Mouse (Mus musculus) heart, adult 8-10 months (tissue): ENCODE data around the gene E130309D02Rik. TPM values are rescaled to one million over a fixed set of nuclear protein-coding genes. Genes with fewer than 3 reads are reported as not detected.

Experiments used
- DNase-seq: peaks from one replicate; pipeline ENCODE4 v3.0.0; 2022; ENCODE audit warnings: low spot score
- total RNA-seq, 4 experiments: library from RNA; stranded (reverse); gene quantifications; 2 replicates each; pipeline ENCODE4 v1.2.4; 2022

Gene E130309D02Rik
- total RNA-seq, 4 experiments from 2014 or later = 13.4 to 20.7 (median 16.7) TPM

DNA sequence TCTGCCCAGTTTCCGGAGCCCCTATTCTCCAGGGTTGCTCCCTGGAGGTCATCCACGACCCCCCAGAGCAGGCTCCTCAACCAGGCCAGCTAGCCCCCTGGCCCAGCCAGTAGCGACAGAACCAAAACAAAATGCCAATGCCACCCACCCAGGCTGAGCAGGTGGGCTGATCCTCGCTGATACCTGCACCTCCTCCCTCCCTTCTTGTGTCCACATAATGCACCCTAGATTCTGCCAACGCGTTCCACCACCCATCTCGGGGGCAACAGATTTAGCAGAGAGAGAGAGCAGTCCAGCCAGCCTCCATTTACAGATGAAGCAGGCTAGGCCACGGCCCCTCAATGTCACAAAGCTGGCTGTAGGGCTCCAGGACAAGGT is 46.2 kb downstream of the E130309D02Rik start:
- DNase-seq = no peak

DNA sequence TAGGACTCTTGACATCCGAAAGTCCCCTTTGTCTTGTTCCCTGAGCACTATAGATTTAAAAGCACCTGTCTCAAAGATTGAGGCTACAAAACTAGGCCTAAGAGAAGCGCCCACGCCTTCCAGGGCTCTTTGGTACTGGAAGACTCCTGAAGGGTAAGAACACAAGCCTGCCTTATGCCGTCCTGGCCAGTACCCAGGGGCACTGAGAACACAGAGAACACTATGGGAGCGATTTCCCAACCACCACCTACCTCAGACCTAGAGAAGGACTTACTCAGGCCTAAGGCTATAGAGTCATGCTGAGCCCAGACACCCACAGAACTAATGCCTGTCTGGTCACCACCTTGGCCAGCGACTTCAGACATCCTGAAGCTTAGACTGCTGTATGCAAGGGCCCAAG is 48.4 kb downstream of the E130309D02Rik start:
- no peak for DNase-seq

DNA sequence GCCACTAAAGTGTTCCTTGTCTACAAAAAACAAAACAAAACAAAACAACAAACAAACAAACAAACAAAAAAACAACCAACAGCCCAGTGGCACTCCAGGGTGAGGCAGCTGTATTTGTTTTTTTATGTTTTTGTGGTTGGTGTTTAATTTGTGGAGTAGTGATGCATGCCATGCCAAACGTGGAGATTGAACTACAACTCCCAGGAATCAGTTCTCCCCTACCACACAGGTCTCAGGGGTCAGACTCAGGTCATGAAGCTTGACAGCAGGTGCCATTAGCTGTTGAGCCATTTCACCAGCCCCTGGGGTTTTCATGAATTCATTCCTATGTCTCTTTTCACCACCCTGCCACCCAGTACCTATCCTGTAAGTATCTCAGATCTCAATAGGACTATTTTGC is 49.8 kb downstream of the E130309D02Rik start:
- no peak for DNase-seq

DNA sequence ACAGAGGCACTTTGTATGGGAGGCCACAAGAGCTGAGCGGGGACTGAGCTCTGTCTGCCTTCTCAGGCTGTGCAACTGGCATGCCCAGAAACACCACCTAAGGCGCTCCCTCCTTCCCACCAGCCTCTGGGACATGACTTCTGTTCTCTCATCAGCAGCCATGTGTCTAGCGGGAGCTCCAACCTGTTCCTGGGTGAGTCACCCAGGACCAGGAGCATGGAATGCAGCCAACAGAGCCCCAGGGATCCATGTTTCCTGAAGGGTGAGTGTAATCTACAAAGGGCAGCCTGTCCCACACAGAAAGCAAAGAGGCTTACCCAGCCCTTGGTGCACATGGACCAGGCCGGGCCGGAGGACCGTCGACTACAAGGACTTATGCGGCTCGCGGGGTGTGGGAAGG is 50.5 kb downstream of the E130309D02Rik start:
- no peak for DNase-seq

- DNase-seq = no peak
These were observed 53.5 kb downstream of the E130309D02Rik start for GRCm38 (mm10) chr5:143261636-143262035.

GRCm38 (mm10) chr5:143255802-143256201 is 59.4 kb downstream of the E130309D02Rik start:
- DNase-seq = no peak

GRCm38 (mm10) chr5:143255131-143255519 is 60.0 kb downstream of the E130309D02Rik start:
- no peak for DNase-seq

DNA sequence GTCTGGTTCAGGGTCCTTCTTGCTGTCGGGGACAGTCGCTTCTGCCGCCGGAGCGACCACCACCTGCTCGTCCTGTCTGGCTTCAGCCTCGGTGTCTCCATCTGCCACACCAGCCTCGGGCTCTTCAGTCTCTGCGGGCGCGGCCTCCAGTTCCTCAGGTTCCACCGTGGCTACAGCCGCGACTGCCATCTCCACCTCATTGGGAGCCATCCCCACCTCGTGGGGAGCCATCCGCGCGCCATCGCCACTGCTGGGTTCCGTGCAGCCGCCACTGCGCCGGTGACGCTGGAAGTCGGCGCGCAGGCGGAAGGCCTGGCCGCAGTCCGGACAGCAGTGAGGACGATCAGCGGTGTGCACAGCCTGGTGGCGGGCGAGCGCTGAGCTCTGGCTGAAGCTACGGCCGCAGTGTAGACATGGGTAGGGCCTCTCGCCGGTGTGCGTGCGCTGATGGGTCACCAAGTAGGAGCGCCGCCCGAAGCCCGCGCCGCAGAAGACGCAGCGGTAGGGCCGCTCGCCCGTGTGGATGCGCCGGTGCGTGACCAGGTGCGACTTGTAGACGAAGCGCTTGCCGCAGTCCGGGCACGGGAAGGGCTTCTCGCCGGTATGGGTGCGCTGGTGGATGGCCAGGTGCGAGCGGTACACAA is 60.6 kb downstream of the E130309D02Rik start:
- DNase-seq = no peak

- no peak for DNase-seq
These were observed 61.2 kb downstream of the E130309D02Rik start for GRCm38 (mm10) chr5:143253881-143254486.

DNA sequence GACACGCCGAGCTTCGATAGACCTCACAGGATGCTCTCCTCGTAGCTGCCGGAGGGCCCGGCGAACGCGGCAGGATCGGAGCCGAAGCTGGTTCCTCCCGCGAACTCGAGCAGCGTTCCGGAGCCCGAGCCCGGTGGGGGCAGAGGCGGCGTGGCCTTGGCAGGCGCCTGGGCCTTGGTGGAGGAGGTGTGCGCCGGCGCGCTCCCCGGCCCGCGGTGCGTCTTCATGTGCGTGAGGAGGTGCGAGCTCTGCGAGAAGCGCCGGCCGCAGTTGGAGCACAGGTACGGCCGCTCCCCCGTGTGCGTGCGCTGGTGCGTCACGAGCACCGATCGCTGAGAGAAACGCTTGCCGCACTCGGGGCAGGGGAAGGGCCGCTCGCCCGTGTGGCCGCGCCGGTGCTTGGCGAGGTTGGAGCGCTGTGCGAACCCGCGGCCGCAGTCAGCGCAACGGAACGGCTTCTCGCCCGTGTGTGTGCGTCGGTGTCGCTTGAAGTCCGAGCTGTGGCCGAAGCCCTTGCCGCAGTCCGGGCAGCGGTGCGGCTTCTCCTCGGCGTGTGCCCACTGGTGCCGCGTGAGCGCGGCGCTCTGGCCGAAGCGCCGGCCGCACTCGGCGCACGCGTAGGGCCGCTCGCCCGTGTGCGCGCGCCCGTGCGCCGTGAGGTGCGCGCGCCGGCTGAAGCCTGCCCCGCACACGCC is 61.8 kb downstream of the E130309D02Rik start:
- no peak for DNase-seq

DNA sequence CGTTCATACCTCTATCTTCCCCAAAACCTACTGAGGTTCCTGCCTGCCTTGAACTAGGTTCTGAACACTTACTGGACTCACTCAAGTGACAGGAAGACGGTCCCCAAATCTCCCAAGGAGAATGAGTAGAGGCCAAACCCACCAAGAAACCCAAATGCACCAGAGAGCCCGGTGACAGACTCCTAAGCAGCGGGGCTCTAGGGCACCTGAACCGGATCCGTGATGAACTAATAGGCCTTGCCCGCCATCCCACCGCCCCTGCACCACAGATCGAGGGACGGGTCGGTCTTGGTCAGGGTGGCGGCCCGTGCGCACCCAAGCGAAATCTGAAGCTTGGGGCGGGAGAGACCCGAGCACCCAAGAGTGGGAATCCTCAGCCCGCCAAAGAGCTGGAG is 62.4 kb downstream of the E130309D02Rik start:
- no peak for DNase-seq

DNA sequence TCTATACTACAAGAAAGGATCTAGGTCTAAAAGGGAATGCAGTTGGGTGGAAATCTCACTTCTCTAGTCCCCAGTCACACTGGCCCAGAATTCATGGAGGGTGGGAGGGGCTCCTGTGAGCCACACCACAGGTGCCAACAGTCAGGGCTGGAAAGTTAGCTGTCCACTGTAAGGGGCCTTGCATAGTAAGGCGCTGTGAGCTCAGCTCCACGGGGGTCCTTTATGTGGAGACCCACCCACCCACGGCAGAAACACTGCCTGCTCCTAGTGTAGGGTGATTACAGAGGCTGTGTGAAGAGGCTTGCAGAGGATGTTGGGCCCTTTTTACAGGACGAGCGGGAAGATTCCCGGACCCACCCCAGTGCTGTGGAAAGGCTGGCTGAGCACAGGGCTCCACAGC is 63.1 kb downstream of the E130309D02Rik start:
- DNase-seq = no peak

Other genes with a start within 250 kb of the E130309D02Rik start
- gene Rnf216, start 202.4 kb downstream of the E130309D02Rik start, total RNA-seq = 10 to 100 TPM; 22.2 to 24.3 (median 24.0) TPM
- gene Olfr718-ps1, start 167.8 kb downstream of the E130309D02Rik start, total RNA-seq = not detected
- gene Rbak, start 134.6 kb downstream of the E130309D02Rik start, total RNA-seq = 1 to 10 TPM; 3.2 to 4.6 (median 4.0) TPM
- gene Spdye4b, start 134.3 kb downstream of the E130309D02Rik start, total RNA-seq = not detected
- gene Spdye4a, start 88.5 kb downstream of the E130309D02Rik start, total RNA-seq = not detected
- 1 to 10 TPM; 8.7 to 9.6 (median 9.2) TPM for gene Zfp12, start 80.2 kb downstream of the E130309D02Rik start, total RNA-seq
- 1 to 10 TPM; 5.1 to 6.4 (median 5.5) TPM for gene Zfp316, start 45.3 kb downstream of the E130309D02Rik start, total RNA-seq
- gene Zfp853, start 21.7 kb downstream of the E130309D02Rik start, total RNA-seq = under 1 TPM in 1 of 4 experiments, not detected in 3; 0.12 TPM
- 10 to 100 TPM; 21.0 to 32.2 (median 28.6) TPM for gene Zdhhc4, start 13.9 kb upstream of the E130309D02Rik start, total RNA-seq
- gene Grid2ip, start 42.0 kb upstream of the E130309D02Rik start, total RNA-seq = not detected
- gene Kdelr2, start 88.5 kb upstream of the E130309D02Rik start, total RNA-seq = 10 to 100 TPM; 45.0 to 54.2 (median 49.3) TPM
- 1 to 10 TPM; 8.1 to 9.3 (median 8.8) TPM for gene Daglb, start 149.2 kb upstream of the E130309D02Rik start, total RNA-seq
- gene Rac1, start 212.7 kb upstream of the E130309D02Rik start, total RNA-seq = 100 to 1,000 TPM; 207 to 235 (median 219) TPM